Mouse (Mus musculus): Measurements from ENCODE around the gene Capza1.

Gene Capza1

DNA sequence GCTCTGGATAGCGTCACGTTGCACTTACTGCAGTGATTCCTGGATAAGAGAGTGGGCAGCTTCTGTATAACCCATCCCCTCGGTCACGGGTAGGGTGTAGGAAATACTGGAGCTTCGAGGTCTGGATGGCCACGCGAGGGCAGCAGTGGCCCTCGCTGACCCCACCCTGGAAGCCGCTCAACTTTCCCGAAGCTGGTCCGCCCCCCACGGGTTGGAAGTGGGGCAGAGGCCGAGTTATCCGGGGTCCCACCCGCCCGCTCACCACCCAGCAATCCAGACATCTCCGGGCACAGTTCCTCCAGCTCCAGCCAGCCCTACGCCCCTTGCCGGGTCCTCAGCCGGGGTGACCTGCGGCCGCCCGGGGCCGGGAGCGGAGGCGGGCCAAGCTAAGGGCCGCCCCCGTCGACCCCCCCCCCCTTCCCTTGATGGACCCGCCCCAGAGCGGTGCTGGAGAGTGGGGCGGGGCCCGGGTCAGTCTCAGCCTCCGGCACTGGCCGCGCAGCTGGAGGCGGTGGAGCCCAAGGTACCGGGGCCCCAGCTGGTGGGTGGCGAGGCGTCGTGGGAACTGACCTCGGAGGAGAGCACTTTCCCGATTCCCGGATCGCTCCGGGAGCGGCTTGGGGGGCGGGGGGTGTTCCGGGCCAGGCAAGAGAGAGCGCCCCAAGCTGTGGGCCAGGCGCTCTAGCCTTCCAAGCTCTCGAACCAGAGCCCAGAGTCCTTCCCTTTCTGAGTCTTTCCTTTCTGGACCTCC lies 75.6 kb downstream of the Capza1 start:
- DNase-seq (ENCODE audit: low spot score), result peak; percentile 84

DNA sequence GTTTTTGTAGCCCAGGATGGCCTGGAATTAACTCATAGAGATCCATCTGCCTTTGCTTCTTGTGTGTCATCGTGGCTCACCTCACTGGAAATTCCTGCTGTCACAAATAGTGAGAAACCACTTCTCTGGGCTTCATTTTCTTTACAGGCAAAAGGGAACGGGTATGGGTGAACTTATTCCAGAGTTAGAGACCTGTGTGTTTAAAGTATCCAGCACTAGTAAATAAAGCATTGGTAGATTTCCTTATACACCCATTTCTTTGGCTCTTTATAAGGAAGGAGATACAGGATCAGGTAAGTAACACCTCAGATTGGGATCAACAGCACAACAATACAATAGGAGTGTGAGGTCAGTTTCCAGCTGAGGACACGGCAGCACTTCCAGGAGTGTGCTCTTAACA lies 76.2 kb downstream of the Capza1 start, which contains the start of gene Rhoc:
Gene Rhoc (plus strand): TSS at position 301 of the 400 bp plus-strand sequence.
- DNase-seq (ENCODE audit: low spot score), result no peak

DNA sequence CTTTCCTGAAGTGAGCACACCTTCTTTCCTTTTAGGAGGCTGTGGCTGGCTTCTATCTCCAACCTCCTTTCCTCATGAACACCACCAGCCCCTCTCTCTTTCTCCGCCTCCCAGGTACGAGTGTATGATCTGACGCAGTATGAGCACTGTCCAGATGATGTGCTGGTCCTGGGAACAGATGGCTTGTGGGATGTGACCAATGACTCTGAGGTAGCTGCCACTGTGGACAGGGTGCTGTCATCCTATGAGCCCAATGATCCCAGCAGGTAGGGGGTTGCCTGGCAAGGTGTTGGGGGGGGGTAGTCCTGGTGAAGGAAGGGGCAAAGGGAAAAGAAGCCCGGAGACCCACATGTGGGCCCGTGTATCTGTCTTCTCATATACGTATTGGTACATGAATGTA lies 79.0 kb downstream of the Capza1 start:
- no peak for DNase-seq (ENCODE audit: low spot score)

DNA sequence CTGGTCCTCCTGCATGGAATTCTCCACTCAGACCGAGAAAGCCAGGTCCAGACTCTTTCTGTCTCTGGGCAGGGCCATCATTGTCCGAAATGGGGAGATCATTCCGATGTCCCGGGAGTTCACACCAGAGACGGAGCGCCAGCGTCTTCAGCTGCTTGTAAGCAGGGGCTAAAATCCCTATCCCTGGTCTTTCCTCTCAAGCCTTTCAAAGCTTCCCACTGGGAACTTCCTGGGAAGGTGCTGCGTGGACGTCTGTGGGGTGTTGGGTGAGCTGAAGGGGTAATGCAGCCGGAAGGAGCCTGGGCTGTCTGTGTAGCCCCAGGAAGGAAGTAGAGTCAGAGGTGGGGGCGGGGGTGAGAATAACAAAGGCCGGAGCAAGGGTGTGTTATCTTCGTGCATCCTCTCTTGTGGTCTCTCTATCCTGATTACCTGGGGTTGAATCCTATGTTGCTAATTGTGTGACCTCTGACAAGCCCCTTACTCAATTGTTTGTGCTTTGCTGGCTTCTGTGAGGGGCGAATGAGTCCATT lies 80.3 kb downstream of the Capza1 start:
- no peak for DNase-seq (ENCODE audit: low spot score)

DNA sequence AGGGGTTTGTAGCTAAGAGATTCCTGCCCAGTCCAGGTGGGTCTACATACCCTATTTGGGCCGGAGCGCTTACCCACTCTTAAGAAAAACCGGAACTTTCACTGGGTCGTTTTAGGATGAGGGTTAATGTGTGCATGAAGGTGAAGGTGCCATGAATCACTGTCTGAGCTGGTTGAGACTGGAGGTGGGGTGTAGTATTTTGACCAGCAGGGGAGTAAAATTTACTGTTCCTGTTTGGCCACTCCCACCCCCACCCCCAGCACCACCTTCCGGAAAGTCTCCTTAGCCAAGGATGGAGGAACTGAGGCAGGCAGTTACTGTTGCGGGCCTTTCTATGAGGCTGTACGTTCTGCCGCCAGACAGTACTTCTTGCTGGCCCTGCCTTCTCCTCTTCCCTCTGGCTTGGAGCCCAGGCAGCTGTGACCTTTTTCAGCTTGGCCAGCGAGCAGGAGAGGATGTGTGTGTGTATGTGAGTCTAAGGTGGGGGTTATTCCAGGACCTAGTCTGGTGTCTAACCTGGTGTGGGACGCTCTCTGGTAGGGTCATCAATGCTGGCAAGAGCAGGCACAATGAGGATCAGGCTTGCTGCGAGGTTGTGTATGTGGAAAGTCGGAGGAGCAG lies 82.1 kb downstream of the Capza1 start:
- peak; percentile 52 for DNase-seq (ENCODE audit: low spot score)

DNA sequence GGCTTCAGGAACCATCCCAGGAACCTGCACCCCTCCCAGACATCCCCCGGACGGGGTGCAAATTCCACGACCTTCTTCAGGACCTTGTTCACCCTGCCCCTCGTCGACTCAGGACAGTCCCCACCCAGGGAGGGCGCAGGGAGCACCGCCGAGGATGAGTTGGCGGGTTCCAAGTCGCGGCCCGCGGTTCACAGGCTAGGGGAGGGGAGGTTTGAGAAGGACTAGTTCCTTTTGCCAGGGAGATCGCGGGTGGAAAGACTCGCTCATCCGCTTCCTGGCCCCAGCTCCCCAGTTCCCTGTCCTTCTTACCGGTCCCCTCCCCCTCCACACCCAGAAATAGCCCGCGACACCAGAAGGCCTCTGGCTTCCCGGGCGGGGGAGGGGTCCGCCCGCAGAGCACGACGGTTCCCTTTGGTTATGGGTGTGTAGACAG lies 82.8 kb downstream of the Capza1 start, which contains the start of gene Fam19a3:
Gene Fam19a3 (minus strand): TSS at position 370 of the 433 bp plus-strand sequence.
- peak; percentile 42 for DNase-seq (ENCODE audit: low spot score)

DNA sequence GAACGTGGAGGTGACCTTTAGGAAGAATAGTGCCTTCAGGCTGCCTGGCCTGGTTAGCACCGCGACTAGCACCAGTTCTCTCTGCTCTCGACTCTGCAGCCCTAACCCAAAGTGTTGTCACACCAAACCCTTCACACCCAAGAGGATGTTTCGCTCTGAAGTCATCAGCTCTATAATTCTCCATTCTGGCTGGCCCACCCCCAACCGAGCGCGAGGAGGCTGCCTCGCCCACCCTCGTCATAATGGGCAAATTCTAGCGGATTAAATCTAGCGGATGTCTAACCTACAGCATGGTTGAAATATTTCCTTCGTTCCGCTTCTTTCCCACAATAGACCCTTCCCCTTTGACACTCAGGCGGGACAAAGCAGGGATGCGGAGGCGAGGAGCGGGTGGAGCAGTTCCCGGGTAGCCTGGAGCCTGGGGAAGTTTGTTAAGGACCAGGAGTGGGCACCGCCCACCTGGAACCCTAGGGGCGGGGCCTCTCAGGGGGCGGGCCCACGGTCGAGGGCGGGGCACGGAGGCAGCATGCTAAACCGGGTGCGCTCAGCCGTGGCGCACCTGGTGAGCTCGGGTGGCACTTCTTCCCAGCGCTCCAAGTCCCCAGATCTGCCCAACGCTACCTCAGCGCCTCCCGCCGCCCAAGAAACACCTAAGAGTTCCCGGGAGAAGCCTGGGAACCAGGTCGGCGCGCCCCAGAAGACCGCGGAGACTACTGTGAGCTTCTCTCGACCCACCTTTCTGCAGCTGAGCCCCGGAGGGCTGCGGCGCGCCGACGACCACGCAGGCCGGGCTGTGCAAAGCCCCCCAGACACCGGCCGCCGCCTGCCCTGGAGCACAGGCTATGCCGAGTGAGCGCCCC lies 83.5 kb downstream of the Capza1 start, which contains the start of gene Ppm1j:
Gene Ppm1j (plus strand): TSS at position 496 of the 860 bp plus-strand sequence.
- peak; percentile 77 for DNase-seq (ENCODE audit: low spot score)

DNA sequence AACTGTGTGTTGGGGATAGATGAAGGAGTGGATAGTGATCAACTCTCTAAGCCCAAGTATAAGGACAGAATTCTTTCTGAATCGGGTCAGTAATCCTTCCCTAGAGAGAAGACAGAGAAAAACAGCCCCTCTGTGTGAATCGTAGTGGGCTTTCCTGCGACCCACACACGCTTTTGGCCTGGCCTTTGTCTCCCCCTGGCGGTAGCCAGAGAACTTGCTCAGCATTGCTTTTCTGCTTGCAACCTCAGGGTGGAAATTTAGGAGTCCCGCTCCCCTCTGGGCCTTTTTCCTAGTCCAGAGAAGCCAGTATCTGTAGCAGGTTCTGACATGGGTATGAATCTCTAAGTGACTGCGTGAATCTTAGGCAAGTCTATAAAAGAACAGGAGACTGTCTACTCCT lies 84.4 kb downstream of the Capza1 start:
- peak; percentile 48 for DNase-seq (ENCODE audit: low spot score)

DNA sequence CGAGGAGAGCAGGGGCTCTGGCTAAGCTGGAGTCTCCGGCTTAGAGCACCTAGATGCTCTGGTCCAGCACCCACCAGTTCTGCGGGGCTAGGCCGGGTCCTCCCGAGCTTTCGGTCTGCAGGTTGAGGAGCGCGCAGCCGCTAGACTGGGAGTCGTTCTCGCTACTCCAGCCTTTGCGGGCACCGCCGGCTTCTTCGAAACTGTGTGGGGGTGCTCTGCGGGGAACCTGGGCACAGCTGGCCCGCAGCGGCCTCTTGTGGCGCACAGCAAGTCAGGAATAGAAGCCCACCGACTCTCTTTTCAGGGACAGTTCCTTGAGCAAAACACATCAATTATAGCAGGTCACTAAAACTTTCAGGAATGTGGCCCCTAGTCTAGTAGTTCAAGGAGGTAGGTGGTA lies 87.0 kb downstream of the Capza1 start:
- no peak for DNase-seq (ENCODE audit: low spot score)

DNA sequence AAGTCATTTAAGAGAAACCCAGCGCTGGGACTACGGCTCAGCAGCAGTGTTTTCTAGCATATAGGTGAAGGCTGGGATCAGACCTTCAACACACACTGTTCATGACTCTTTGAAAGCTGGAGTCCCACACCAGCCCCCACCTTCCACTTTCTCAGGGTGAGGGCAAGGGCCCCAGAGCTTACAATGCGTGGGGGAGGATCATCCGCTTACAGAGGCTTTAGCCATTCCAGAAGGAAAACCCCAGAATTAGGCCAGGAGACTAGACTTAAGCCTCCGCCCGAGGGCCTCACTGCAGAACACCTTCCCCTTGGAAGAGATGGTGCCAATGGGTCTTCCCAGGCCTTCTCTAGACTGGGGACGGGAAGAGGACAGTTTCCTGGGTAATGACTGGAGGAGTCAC lies 91.0 kb downstream of the Capza1 start:
- DNase-seq (ENCODE audit: low spot score), result no peak

Data from urinary bladder, postnatal 14 days (tissue).